Mouse (Mus musculus): ENCODE measurements around the gene Ddx25. TPM values are rescaled to one million over a fixed set of nuclear protein-coding genes. Genes with fewer than 3 reads are reported as not detected.
A peak's percentile ranks its signal among the peaks of the same experiment; 100 is the strongest.

Ddx25 gene
- polyA plus RNA-seq, 1 experiment from 2014 or later = 21.0 TPM

GRCm38 (mm10) chr9:35516711-35517110 lies 41.6 kb downstream of the Ddx25 start:
- Histone ChIP-seq H3K9ac (ENCODE audit: low read length) (no peak overlapping the region), H3K4me3 (ENCODE audit: low read depth, low read length) (no peak overlapping the region), H3K27me3 (replicated peaks; ENCODE audit: control insufficient read depth, insufficient read depth, low read length) (no peaks in the 10 kb centered on the region), H3K36me3 (ENCODE audit: control insufficient read depth, insufficient read depth, low read length) (no peaks in the 10 kb centered on the region), H3K9me3 (replicated peaks; ENCODE audit: control insufficient read depth, low read length) (no peaks in the 10 kb centered on the region), H3K27ac (ENCODE audit: low read depth, low read length) (no peak overlapping the region), H3K4me1 (ENCODE audit: control insufficient read depth, insufficient read depth, low read length) (no peaks in the 10 kb centered on the region), H3K4me2 (ENCODE audit: low read length) (no peak overlapping the region)
- no peak for DNase-seq (ENCODE audit: low spot score)
- WGBS = 95% methylated on average over 16 of the region's 16 CpGs
- ATAC-seq = no peak

- DNase-seq (ENCODE audit: low spot score) (no peak), ATAC-seq (no peak)
- 87% methylated on average over 5 of the region's 5 CpGs for WGBS
Measured at GRCm38 (mm10) chr9:35516182-35516581, 42.1 kb downstream of the Ddx25 start.

GRCm38 (mm10) chr9:35513900-35514299 lies 44.4 kb downstream of the Ddx25 start:
- no peaks in the 10 kb centered on the region for H3K27me3 ChIP-seq (replicated peaks; ENCODE audit: control insufficient read depth, insufficient read depth, low read length)
- H3K36me3 ChIP-seq (ENCODE audit: control insufficient read depth, insufficient read depth, low read length) = no peaks in the 10 kb centered on the region
- DNase-seq (ENCODE audit: low spot score) = no peak
- H3K4me1 ChIP-seq (ENCODE audit: control insufficient read depth, insufficient read depth, low read length) = no peaks in the 10 kb centered on the region
- no peak overlapping the region for H3K27ac ChIP-seq (ENCODE audit: low read depth, low read length)
- H3K4me2 ChIP-seq (ENCODE audit: low read length) = no peak overlapping the region
- no peak overlapping the region for H3K4me3 ChIP-seq (ENCODE audit: low read depth, low read length)
- ATAC-seq = no peak
- no peaks in the 10 kb centered on the region for H3K9me3 ChIP-seq (replicated peaks; ENCODE audit: control insufficient read depth, low read length)
- 82% methylated on average over 4 of the region's 4 CpGs for WGBS
- H3K9ac ChIP-seq (ENCODE audit: low read length) = no peak overlapping the region

More at GRCm38 (mm10) chr9:35516182-35516581, 42.1 kb downstream of the Ddx25 start:
- H3K4me3 ChIP-seq (ENCODE audit: low read depth, low read length) = no peak overlapping the region
- no peaks in the 10 kb centered on the region for H3K4me1 ChIP-seq (ENCODE audit: control insufficient read depth, insufficient read depth, low read length)
- H3K9me3 ChIP-seq (replicated peaks; ENCODE audit: control insufficient read depth, low read length) = no peaks in the 10 kb centered on the region
- H3K27me3 ChIP-seq (replicated peaks; ENCODE audit: control insufficient read depth, insufficient read depth, low read length) = no peaks in the 10 kb centered on the region
- H3K27ac ChIP-seq (ENCODE audit: low read depth, low read length) = no peak overlapping the region
- no peaks in the 10 kb centered on the region for H3K36me3 ChIP-seq (ENCODE audit: control insufficient read depth, insufficient read depth, low read length)
- H3K4me2 ChIP-seq (ENCODE audit: low read length) = no peak overlapping the region
- H3K9ac ChIP-seq (ENCODE audit: low read length) = no peak overlapping the region

- 27% methylated on average over 8 of the region's 8 CpGs for WGBS
- peak; percentile 79 for DNase-seq (ENCODE audit: low spot score)
- no peaks in the 10 kb centered on the region for H3K9me3 ChIP-seq (replicated peaks; ENCODE audit: control insufficient read depth, low read length)
- no peak overlapping the region for H3K9ac ChIP-seq (ENCODE audit: low read length)
- no peak overlapping the region for H3K4me3 ChIP-seq (ENCODE audit: low read depth, low read length)
- peaks cover 27% of the 10 kb centered on the region for H3K36me3 ChIP-seq (ENCODE audit: control insufficient read depth, insufficient read depth, low read length)
- 0 out of 2 replicates have a peak, but pooled peaks cover 3% of the 10 kb centered on the region for H3K4me1 ChIP-seq (ENCODE audit: control insufficient read depth, insufficient read depth, low read length)
- no peaks in the 10 kb centered on the region for H3K27me3 ChIP-seq (replicated peaks; ENCODE audit: control insufficient read depth, insufficient read depth, low read length)
- H3K4me2 ChIP-seq (ENCODE audit: low read length) = no peak overlapping the region
- H3K27ac ChIP-seq (ENCODE audit: low read depth, low read length) = peak overlapping the region; percentile 35
- peak; percentile 89 for ATAC-seq
Measured at GRCm38 (mm10) chr9:35508234-35508633, 50.1 kb downstream of the Ddx25 start.

GRCm38 (mm10) chr9:35502361-35503000 lies 55.8 kb downstream of the Ddx25 start:
- DNase-seq (ENCODE audit: low spot score) (no peak), ATAC-seq (no peak)
- H3K4me1 ChIP-seq (ENCODE audit: control insufficient read depth, insufficient read depth, low read length) = no peaks in the 10 kb centered on the region
- no peak overlapping the region for H3K4me2 ChIP-seq (ENCODE audit: low read length)
- H3K27me3 ChIP-seq (replicated peaks; ENCODE audit: control insufficient read depth, insufficient read depth, low read length) = no peaks in the 10 kb centered on the region
- no peak overlapping the region for H3K27ac ChIP-seq (ENCODE audit: low read depth, low read length)
- H3K9ac ChIP-seq (ENCODE audit: low read length) = no peak overlapping the region
- whole genome bisulfite sequencing = 84% methylated on average over 10 of the region's 10 CpGs
- H3K4me3 ChIP-seq (ENCODE audit: low read depth, low read length) = no peak overlapping the region
- H3K36me3 ChIP-seq (ENCODE audit: control insufficient read depth, insufficient read depth, low read length) = peaks cover 69% of the 10 kb centered on the region
- H3K9me3 ChIP-seq (replicated peaks; ENCODE audit: control insufficient read depth, low read length) = no peaks in the 10 kb centered on the region

GRCm38 (mm10) chr9:35499946-35500345 lies 58.4 kb downstream of the Ddx25 start:
- no peak for ATAC-seq
- Histone ChIP-seq H3K9ac (ENCODE audit: low read length) (no peak overlapping the region), H3K4me2 (ENCODE audit: low read length) (no peak overlapping the region), H3K9me3 (replicated peaks; ENCODE audit: control insufficient read depth, low read length) (no peaks in the 10 kb centered on the region), H3K4me1 (ENCODE audit: control insufficient read depth, insufficient read depth, low read length) (no peaks in the 10 kb centered on the region), H3K27me3 (replicated peaks; ENCODE audit: control insufficient read depth, insufficient read depth, low read length) (no peaks in the 10 kb centered on the region), H3K27ac (ENCODE audit: low read depth, low read length) (no peak overlapping the region), H3K36me3 (ENCODE audit: control insufficient read depth, insufficient read depth, low read length) (peaks cover 67% of the 10 kb centered on the region), H3K4me3 (ENCODE audit: low read depth, low read length) (no peak overlapping the region)
- WGBS = 55% methylated on average over 6 of the region's 6 CpGs
- no peak for DNase-seq (ENCODE audit: low spot score)

GRCm38 (mm10) chr9:35495471-35495870 lies 62.9 kb downstream of the Ddx25 start:
- DNase-seq (ENCODE audit: low spot score) (no peak), ATAC-seq (no peak)
- Histone ChIP-seq H3K4me1 (ENCODE audit: control insufficient read depth, insufficient read depth, low read length) (peaks cover 2% of the 10 kb centered on the region; the same call in 1 of the 2 replicates), H3K4me2 (ENCODE audit: low read length) (no peak overlapping the region), H3K36me3 (ENCODE audit: control insufficient read depth, insufficient read depth, low read length) (peaks cover 51% of the 10 kb centered on the region), H3K27me3 (replicated peaks; ENCODE audit: control insufficient read depth, insufficient read depth, low read length) (no peaks in the 10 kb centered on the region), H3K4me3 (ENCODE audit: low read depth, low read length) (no peak overlapping the region), H3K27ac (ENCODE audit: low read depth, low read length) (no peak overlapping the region), H3K9me3 (replicated peaks; ENCODE audit: control insufficient read depth, low read length) (no peaks in the 10 kb centered on the region), H3K9ac (ENCODE audit: low read length) (no peak overlapping the region)
- WGBS = 70% methylated on average over 3 of the region's 3 CpGs

- Histone ChIP-seq H3K27ac (ENCODE audit: low read depth, low read length) (no peak overlapping the region), H3K9ac (ENCODE audit: low read length) (no peak overlapping the region), H3K4me2 (ENCODE audit: low read length) (no peak overlapping the region), H3K27me3 (replicated peaks; ENCODE audit: control insufficient read depth, insufficient read depth, low read length) (no peaks in the 10 kb centered on the region), H3K36me3 (ENCODE audit: control insufficient read depth, insufficient read depth, low read length) (peaks cover 49% of the 10 kb centered on the region), H3K4me1 (ENCODE audit: control insufficient read depth, insufficient read depth, low read length) (peaks cover 2% of the 10 kb centered on the region; the same call in 1 of the 2 replicates), H3K4me3 (ENCODE audit: low read depth, low read length) (no peak overlapping the region), H3K9me3 (replicated peaks; ENCODE audit: control insufficient read depth, low read length) (no peaks in the 10 kb centered on the region)
- WGBS = 61% methylated on average over 4 of the region's 4 CpGs
- DNase-seq (ENCODE audit: low spot score) = no peak
- ATAC-seq = no peak
Measured at GRCm38 (mm10) chr9:35494937-35495336, 63.4 kb downstream of the Ddx25 start.

GRCm38 (mm10) chr9:35493733-35494092 lies 64.6 kb downstream of the Ddx25 start:
- WGBS = 46% methylated on average over 4 of the region's 4 CpGs
- peaks cover 57% of the 10 kb centered on the region for H3K36me3 ChIP-seq (ENCODE audit: control insufficient read depth, insufficient read depth, low read length)

More at GRCm38 (mm10) chr9:35493733-35494092, 64.6 kb downstream of the Ddx25 start:
- no peaks in the 10 kb centered on the region for H3K27me3 ChIP-seq (replicated peaks; ENCODE audit: control insufficient read depth, insufficient read depth, low read length)
- no peaks in the 10 kb centered on the region for H3K9me3 ChIP-seq (replicated peaks; ENCODE audit: control insufficient read depth, low read length)
- H3K4me2 ChIP-seq (ENCODE audit: low read length) = no peak overlapping the region
- DNase-seq (ENCODE audit: low spot score) (no peak), ATAC-seq (no peak)
- no peak overlapping the region for H3K27ac ChIP-seq (ENCODE audit: low read depth, low read length)
- peaks cover 2% of the 10 kb centered on the region; the same call in 1 of the 2 replicates for H3K4me1 ChIP-seq (ENCODE audit: control insufficient read depth, insufficient read depth, low read length)
- H3K9ac ChIP-seq (ENCODE audit: low read length) = no peak overlapping the region
- H3K4me3 ChIP-seq (ENCODE audit: low read depth, low read length) = no peak overlapping the region

Data from forebrain, embryonic 14.5 days (tissue).